In genomic region chr2:46316666-46317065, GRCm38 (mm10) we compare ENCODE assay signal across 28 mouse cellular contexts.
DNase-seq lines count a peak whose midpoint lies in the region; ATAC-seq and TF ChIP-seq lines count a peak whose summit lies in the region.
"Had no signal": no experiment of that assay in that cellular context is flagged by ENCODE, and none has a peak within 500 bp of the region (broad histone marks: within the 10 kb centered on the region; RNA-seq: fewer than 3 reads in every experiment).

No protein-coding gene starts in this region.

- no peak overlapping the region for H3K9ac ChIP-seq in hindbrain, embryonic 13.5 days
- H3K9ac ChIP-seq: embryonic facial prominence, embryonic 13.5 days; forebrain, embryonic 15.5 days; heart, embryonic 12.5 days; hindbrain, embryonic 14.5 days; liver, embryonic 14.5 days; midbrain, embryonic 15.5 days; neural tube, embryonic 15.5 days had no signal

- no peaks in the 10 kb centered on the region for H3K4me1 ChIP-seq in cerebellum, adult 2 months (ENCODE audit: control insufficient read depth, insufficient read depth, low read length)
- no peaks in the 10 kb centered on the region for H3K4me1 ChIP-seq in hindbrain, embryonic 13.5 days (replicated peaks)
- no peaks in the 10 kb centered on the region for H3K4me1 ChIP-seq in heart, embryonic 10.5 days
- H3K4me1 ChIP-seq: embryonic facial prominence, embryonic 13.5 days; forebrain, embryonic 10.5 days; forebrain, embryonic 15.5 days; heart, embryonic 12.5 days; midbrain, embryonic 15.5 days; neural tube, embryonic 15.5 days had no signal

- DNase-seq in cerebellum, adult 2 months: peak; percentile 9 to 53
- no peak for DNase-seq in cerebellum, adult 18-20 months
- DNase-seq in layer of hippocampus, adult 2 months (ENCODE audit: low spot score in 2 of 2): peak in 1 of 2 experiments; percentile 46
- no peak for DNase-seq in layer of hippocampus, postnatal 10 days (ENCODE audit: low spot score in 2 of 2)
- DNase-seq in heart, embryonic 10.5 days (ENCODE audit: low spot score): no peak
- no peak for DNase-seq in spleen, postnatal 10 days (ENCODE audit: low spot score in 2 of 2)
- DNase-seq: adrenal gland, postnatal 14 days; gastrocnemius, postnatal 36 days; heart, adult 18-20 months; heart, postnatal 4 days; kidney, postnatal 25 days; liver; lung, adult 2 months; lung, postnatal 10 days; retina, postnatal 1 day; right cerebral cortex, postnatal 14 days; thymus, postnatal 14 days had no signal

- H3K4me3 ChIP-seq in cerebellum, adult 2 months (replicated peaks; ENCODE audit: insufficient read depth, low read depth, low read length): no peak overlapping the region
- no peak overlapping the region for H3K4me3 ChIP-seq in layer of hippocampus, adult 2 months
- no peak overlapping the region for H3K4me3 ChIP-seq in hindbrain, embryonic 13.5 days
- no peak overlapping the region for H3K4me3 ChIP-seq in heart, embryonic 10.5 days
- H3K4me3 ChIP-seq: embryonic facial prominence, embryonic 13.5 days; forebrain, embryonic 10.5 days; forebrain, embryonic 15.5 days; heart, embryonic 12.5 days; midbrain, embryonic 15.5 days; neural tube, embryonic 15.5 days had no signal

- 0 out of 2 replicates have a peak, but pooled peaks have one; percentile 39 for ATAC-seq in common myeloid progenitor, adult 5-6 weeks (replicated peaks; ENCODE audit: low read depth, poor library complexity, severe bottlenecking)
- ATAC-seq in hindbrain, embryonic 13.5 days (ENCODE audit: low FRiP score): no peak
- ATAC-seq: forebrain, embryonic 15.5 days; intestine, postnatal 0 days; midbrain, embryonic 15.5 days had no signal

- TF ChIP-seq CTCF in cerebellum, adult 2 months (IDR thresholded peaks at IDR 0.05; ENCODE audit: borderline replicate concordance, insufficient read depth, low read depth, low read length): no peak
- no peak for TF ChIP-seq CTCF in layer of hippocampus, adult 2 months (conservative IDR thresholded peaks at IDR 0.05)

- TF ChIP-seq POLR2A in cerebellum, adult 2 months (IDR thresholded peaks at IDR 0.05; ENCODE audit: borderline replicate concordance, insufficient read depth, low read length): no peak

- H3K36me3 ChIP-seq in hindbrain, embryonic 13.5 days: no peaks in the 10 kb centered on the region
- H3K36me3 ChIP-seq in heart, embryonic 10.5 days: no peaks in the 10 kb centered on the region
- H3K36me3 ChIP-seq: embryonic facial prominence, embryonic 13.5 days; forebrain, embryonic 10.5 days; forebrain, embryonic 15.5 days; heart, embryonic 12.5 days; midbrain, embryonic 15.5 days; neural tube, embryonic 15.5 days had no signal

- no peaks in the 10 kb centered on the region for H3K9me3 ChIP-seq in hindbrain, embryonic 13.5 days
- H3K9me3 ChIP-seq in heart, embryonic 10.5 days: no peaks in the 10 kb centered on the region
- H3K9me3 ChIP-seq: embryonic facial prominence, embryonic 13.5 days; forebrain, embryonic 10.5 days; forebrain, embryonic 15.5 days; heart, embryonic 12.5 days; midbrain, embryonic 15.5 days; neural tube, embryonic 15.5 days had no signal

- H3K27me3 ChIP-seq in cerebellum, adult 2 months (ENCODE audit: control insufficient read depth, insufficient read depth, low read length): no peaks in the 10 kb centered on the region
- no peaks in the 10 kb centered on the region for H3K27me3 ChIP-seq in hindbrain, embryonic 13.5 days
- H3K27me3 ChIP-seq in heart, embryonic 10.5 days (ENCODE audit: insufficient read depth, poor library complexity, severe bottlenecking): no peaks in the 10 kb centered on the region
- H3K27me3 ChIP-seq: embryonic facial prominence, embryonic 13.5 days; forebrain, embryonic 15.5 days; heart, embryonic 12.5 days; midbrain, embryonic 15.5 days; neural tube, embryonic 15.5 days had no signal

- 14% methylated on average over 2 of the region's 2 CpGs for WGBS in cerebellum, adult 2 months
- WGBS in hindbrain, embryonic 13.5 days: 91% methylated on average over 2 of the region's 2 CpGs
- 77% methylated on average over 2 of the region's 2 CpGs for WGBS in heart, embryonic 10.5 days

- H3K27ac ChIP-seq in cerebellum, adult 2 months (ENCODE audit: insufficient read depth, low read length): no peak overlapping the region
- H3K27ac ChIP-seq in layer of hippocampus, adult 2 months: peak overlapping the region; percentile 64
- H3K27ac ChIP-seq in hindbrain, embryonic 13.5 days: no peak overlapping the region
- H3K27ac ChIP-seq in heart, embryonic 10.5 days: no peak overlapping the region
- H3K27ac ChIP-seq: embryonic facial prominence, embryonic 13.5 days; forebrain, embryonic 10.5 days; forebrain, embryonic 15.5 days; hindbrain, embryonic 14.5 days; liver, embryonic 14.5 days; midbrain, embryonic 15.5 days; neural tube, embryonic 15.5 days had no signal

- H3K4me2 ChIP-seq in hindbrain, embryonic 13.5 days: no peak overlapping the region
- H3K4me2 ChIP-seq: embryonic facial prominence, embryonic 13.5 days; forebrain, embryonic 15.5 days; heart, embryonic 12.5 days; hindbrain, embryonic 14.5 days; midbrain, embryonic 15.5 days; neural tube, embryonic 15.5 days had no signal

Comparison
In these comparisons a context has a peak if more than half of its experiments do, and no peak if none do; other contexts are left out.
1. DNase-seq: peak in cerebellum, adult 2 months (2 of 2); none in cerebellum, adult 18-20 months (0 of 2), layer of hippocampus, postnatal 10 days (0 of 2), heart, embryonic 10.5 days (single experiment) and spleen, postnatal 10 days (0 of 2).